Mouse (Mus musculus) megakaryocyte progenitor cell, adult 5-6 weeks (primary cell): Measurements from ENCODE around the gene Hydin. TPM values are rescaled to one million over a fixed set of nuclear protein-coding genes. Genes with fewer than 3 reads are reported as not detected.
"Not testable (repeated sequence)": the region's sequence is repeated elsewhere in the genome, so short reads cannot be mapped to it uniquely, and the experiment has no call there.

Experiments
- ATAC-seq: replicated peaks from 2 replicates; pipeline ENCODE4 v1.8.0; 2016; ENCODE audit warnings: mild to moderate bottlenecking, moderate TSS enrichment, inconsistent platforms; ENCODE audit not compliant: poor library complexity
- total RNA-seq, 2 experiments: library from RNA; stranded (forward) in 1 of 2; stranded (reverse) in 1 of 2; fragments of 157-497, 149-512 nt in 1 of 2; fragments of 200-1000 nt in 1 of 2; gene quantifications; 2 replicates each; pipeline versions ENCODE4 v1.2.3 to v1.2.4; 2015 to 2017

Hydin gene
- total RNA-seq, 2 experiments from 2014 or later = not detected

DNA sequence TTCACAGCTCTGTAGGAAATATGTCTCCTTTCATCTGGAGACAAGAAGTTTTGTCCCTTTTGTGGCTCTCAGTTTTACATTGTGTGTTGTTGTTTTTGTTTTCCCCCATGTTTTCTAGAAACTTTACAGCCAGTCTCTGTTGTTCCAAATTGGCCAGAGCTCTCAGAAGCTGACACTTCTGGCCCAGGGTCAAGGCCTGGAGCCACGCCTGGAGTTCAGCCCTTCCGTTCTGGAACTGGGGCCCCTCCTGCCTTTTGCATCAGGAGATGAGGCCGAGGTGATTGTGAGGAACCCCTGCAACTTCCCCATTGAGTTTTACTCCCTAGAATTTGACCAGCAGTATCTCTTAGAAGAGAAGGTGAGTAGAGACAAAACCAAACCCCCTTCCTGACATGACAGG lies 242.0 kb downstream of the Hydin start:
- no peak for ATAC-seq

DNA sequence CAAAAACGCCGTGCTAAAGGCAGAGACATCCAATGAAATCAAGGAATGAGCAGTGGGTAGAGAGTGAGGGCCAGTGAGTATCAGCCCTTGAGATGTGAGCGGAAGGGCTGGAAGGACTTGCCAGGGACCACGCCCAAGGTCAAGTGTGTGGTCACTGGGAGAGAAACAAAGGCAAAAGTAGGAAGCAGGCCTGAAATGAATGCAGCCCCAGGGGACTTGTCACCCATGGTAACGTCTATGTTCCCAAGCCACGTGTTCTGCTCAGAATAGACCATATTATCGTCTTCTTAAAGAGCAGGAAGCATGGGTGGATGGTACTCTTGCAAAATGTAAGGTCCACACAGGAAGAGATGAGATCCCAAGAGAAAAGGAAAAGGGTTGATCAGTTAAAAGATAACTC lies 253.0 kb downstream of the Hydin start:
- no peak for ATAC-seq

DNA sequence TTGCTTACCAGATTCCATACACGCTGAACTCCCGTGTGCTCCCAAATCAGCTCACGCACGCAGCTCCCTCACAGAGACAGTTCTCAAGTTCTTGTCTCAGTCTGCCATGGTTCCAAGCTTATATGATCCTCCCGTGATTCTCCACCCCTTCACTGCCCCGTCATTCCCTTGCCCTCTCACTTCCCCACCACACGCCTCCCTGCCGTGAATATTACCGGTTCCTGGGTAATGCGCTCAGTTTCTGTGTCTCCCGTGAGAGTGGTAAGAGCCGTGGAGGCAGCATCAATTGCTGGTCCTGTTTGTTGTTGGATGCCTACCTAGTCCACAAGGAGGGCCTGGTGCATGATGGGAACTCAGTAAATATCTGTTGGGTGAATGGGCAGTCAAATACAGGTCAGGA lies 255.1 kb downstream of the Hydin start:
- ATAC-seq = no peak

DNA sequence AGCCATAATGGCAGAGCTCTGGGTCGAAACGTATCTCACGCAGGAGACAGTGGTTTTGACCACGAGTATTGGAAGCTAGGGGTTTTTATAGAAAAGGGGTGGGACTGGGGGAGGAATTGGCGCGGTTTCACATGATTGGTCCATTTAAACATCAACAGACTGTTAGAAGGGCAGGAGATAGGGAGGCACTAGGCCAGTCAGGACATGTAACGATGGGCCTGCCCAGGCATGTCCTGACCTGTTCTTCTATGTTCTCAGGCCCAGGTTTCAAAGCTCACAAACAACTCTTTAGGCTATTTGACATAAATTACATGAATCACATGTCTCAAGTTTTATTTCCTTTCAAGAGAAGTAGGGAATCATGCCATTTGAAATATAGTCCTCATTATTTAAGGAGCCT lies 255.7 kb downstream of the Hydin start:
- ATAC-seq = not testable (repeated sequence)

DNA sequence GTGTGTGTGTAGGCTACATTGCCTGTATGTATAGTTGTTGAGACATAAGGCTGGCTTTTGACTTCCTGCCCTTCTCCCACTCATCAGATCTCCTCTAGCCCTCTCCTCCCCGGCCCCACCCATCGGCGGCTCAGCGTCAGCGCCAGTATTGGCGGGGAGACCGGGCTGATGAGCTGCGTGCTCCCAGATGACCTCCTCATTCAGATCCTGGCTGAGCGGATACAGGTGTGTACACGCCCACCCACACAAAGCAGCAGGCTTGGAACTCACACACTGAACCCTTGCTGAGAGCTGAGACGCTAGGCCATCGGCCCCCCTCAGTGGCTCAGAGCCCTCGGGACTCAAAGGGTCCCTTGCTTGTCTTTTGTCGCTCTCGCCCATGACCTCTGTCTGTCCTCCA lies 256.2 kb downstream of the Hydin start:
- ATAC-seq = no peak

DNA sequence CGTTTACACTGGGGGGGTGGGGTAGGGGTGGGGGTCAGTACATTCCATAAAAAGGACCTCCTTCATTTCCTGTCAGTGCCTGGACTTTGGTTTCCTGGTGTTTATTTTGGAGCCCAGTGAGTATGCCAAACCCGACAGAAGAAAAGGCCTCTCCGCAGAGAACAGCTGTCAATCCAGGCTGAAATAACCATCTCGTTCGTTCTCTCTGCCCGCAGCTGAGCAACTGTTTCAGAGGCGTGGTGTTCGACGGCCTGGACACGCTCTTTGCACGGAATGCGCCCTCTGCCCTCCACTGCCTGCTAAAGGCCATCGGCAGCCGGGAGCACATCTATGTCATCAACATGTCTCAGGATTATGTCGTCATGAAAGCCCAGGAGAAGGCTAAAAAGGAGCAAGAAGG lies 258.5 kb downstream of the Hydin start:
- no peak for ATAC-seq

DNA sequence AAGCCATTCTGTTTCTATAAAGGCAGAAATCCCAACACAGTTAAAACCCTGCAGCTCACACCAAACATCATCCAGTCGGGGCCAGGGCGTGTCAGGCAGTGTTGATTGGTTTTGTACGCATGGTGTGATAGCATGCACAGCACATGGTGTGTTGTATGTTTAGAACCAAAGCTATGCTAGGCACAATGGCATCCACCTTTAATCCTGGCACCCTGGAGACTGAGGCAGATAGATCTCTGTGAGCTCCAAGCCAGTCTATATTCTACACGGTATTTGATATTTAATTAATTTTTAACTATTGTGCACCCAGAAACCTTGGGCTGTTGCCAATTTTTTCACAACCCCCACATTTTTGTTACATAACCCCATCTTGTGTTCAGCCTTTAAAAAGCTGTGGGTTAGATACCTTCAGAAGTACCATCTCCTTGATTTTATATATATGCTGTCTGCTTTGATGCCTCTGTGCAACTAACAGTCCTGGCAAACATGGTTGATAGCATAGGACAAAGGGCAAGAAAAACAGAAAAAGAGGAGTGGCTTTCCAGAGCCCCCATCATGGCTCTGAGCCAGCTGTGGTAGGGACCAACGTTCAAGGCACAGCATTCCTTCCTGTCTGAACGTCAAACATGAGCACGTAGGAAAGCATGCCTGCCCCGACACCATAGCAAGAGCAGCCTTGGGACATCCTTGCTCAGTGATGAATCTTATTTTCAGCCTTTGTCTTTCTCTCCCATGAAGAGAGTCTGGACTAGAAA lies 263.4 kb downstream of the Hydin start:
- ATAC-seq = no peak

DNA sequence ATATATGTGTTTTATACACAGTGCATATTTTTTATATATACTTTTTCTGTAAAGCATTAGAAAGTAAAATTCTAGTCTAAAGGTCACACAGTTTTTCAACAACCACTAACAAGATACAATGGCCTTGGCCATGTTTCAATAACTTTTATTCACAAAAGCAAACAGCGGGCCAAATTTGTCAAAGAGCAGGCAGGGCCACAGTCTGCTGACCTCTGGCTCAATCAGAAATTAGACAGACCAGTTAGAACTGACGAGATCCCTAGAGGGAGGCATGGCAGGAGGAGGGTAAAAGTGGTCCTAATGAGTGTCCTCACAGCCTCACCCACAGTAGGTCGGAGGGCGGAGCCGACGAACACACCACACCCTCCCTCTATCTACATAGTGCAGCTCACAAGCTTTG lies 267.0 kb downstream of the Hydin start:
- no peak for ATAC-seq

DNA sequence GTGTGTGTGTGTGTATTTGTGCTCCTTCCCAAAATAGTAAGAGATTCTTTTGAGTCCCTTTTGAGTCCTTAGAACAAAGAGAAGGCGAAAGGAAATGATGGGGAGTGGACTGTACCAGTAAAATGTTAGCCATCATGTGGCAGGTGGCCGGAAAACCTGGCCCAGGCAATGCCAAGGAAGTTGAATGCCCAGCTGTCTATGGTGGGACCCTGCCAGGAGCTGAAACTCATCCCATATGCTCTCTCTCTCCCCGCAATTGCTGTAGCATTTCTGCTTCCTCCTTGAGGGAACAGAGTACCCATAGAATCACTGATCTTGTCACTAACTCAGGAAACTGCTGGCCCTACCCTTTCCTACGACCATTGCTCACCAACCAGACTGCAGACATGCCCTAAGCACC lies 271.1 kb downstream of the Hydin start:
- no peak for ATAC-seq

DNA sequence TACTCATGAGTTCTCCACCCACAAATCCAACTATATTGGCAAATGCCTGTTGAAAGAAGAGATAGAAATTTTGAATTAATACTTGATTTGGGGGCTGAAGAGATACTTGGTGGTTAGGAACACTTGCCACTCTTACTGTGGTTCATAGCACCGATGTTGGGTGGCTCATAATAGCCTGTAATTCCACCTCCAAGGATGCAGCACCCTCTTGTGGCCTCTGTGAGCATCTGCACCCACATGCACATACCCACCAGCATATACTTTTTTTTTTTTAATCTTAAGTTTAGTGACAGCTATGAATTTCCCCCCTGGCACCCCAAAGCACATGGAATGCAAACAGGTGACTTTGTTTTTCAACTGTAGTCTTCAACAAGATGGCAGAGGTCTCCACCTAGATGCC lies 283.6 kb downstream of the Hydin start:
- ATAC-seq = no peak

DNA sequence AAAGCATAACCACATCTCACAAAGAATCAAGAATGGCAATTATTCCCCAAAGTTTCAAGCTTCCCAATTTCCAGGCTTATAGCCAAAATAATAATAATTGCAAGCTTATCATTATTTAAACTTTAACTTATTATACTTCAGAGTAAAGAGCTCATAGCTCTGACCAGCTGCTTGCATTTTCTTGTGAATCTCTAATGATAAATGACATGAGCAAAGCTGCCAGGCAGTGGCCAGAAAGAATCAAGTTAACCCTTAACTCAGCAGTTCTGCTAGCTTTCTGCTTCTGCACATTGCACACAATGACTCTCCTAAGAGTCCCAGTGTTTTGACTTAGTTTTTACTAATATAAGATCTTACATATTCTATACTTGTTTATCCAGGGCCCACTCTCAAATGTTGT lies 285.3 kb downstream of the Hydin start:
- not testable (repeated sequence) for ATAC-seq

DNA sequence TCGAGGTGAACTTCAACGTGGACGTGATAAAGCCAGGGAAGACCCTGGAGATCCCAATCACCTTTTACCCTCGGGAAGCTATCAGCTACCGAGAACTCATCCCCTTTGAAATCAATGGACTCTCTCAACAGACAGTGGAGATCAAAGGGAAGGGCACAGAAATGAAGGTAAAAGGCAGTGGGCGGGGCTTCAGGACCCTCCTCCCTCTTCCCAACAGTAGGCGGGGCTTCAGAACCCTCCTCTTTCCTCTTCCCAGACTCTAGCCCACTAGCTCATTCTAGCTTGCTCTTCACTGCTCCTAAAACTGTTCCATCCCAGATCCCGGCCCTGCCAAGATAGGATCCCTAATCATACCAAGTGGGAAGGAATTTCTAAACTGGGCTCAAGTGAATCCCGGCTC lies 325.9 kb downstream of the Hydin start:
- ATAC-seq = no peak

DNA sequence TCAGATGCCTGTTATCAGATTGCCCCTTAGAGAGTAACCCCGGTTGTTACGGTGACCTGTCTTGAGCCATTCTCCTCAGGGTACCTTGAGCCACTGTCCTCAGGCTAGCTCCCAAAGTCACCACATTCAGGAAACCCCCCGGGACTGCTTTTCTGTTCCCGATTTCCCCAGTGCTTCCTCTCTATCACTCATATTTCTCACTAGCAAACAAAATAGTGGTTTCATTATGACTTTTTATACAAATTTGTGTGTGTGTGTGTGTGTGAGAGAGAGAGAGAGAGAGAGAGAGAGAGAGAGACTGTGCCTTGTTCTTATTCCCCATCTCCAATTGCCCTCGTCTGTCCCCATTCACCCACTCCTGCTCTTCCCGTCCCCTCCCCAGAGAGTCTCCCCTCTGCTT lies 327.4 kb downstream of the Hydin start:
- ATAC-seq = no peak

DNA sequence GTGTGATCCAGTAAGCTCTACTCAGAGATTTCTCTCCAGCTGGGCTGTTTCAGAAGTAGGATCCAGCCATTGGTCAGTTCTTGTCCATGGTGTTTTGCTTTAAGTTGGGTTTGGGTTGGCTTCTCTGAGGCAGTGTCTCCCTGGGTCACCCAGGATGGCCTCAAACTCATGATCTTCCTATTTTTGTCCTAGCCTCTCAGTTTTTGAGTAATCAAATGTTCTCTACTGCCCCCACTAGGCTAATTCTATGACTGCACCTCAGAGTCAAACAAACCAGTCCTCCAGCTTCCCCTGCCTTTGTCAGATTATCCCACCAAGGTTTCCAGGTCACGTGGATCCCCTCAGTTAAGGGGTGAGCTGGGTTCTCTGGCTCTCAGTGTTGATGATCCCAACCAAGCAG lies 337.8 kb downstream of the Hydin start:
- peak; percentile 78 for ATAC-seq

DNA sequence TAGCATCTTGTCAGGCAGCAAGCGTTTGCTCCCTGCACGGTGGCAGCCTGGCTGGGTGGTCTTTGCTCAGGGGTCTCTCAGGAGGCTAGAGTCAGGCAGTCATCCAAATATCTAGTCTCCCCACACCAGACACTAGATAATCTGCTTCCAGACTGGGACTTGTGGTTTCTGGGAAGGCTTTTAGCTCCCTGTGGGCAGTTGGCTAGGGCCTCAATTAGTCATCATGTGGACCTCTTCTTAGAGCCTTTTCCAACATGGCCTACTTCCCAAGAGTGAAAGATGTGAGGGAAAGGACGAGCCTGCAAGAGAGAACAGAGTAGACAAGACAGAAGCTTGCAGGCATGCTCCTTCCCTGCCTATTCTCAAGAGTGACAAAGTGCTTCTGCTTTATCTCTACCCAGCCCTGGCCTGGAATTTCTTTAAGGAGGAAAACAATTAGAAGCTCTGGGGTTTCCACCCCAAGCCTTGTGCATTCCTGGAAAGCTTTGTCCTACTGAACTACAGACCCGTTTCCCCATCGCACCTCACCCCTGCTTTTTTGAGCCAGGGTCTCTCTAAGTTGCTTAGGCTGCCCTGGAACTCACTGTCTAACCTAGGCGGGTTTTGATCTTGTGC lies 338.7 kb downstream of the Hydin start:
- ATAC-seq = no peak

DNA sequence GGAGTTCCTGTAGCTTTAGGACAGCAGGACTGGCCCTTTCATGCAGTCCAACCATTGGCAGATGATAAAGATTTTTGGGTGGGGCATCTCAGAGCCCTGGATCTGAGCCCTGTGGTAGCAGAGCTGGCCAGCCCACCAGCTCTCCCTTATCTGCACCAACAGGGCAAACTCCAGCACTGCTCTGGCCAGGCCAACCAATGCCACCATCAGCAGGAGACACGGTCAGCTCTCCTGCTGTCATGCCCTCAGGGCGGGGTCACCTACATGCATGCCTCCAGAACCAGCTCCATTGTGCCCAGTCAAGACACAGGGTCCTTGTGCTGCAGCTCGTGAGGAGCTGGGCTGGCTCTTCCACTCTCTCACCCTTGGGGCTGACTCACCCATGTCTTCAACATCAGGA lies 349.0 kb downstream of the Hydin start:
- ATAC-seq = peak; percentile 8; the same call in 1 of the 2 replicates

DNA sequence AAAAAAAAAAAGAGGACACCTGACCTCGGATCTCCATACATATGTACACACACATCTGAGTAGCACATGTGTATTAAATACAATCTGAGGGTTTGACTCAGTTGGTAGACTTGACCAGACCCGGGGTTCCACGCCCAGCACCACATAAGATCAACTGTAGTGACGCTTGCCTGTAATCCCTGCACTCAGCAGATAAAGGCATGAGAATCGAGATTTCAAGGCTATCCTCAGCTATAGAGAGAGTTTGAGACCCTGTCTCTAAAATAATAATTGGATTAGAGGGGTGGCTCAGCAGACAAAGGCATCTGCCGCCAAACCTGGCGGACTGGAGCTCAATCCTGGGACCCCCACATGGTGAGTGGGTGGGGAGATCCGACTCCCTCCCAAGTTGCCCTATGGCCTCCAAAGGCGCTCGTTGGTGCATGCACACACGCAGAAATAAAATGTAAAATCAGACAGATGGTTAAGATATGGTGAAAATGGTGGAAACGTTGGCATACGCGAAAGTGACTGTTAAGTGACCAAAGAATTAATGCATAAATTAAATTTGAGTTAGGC lies 351.1 kb downstream of the Hydin start:
- ATAC-seq = 0 out of 2 replicates have a peak, but pooled peaks have one; percentile 1

DNA sequence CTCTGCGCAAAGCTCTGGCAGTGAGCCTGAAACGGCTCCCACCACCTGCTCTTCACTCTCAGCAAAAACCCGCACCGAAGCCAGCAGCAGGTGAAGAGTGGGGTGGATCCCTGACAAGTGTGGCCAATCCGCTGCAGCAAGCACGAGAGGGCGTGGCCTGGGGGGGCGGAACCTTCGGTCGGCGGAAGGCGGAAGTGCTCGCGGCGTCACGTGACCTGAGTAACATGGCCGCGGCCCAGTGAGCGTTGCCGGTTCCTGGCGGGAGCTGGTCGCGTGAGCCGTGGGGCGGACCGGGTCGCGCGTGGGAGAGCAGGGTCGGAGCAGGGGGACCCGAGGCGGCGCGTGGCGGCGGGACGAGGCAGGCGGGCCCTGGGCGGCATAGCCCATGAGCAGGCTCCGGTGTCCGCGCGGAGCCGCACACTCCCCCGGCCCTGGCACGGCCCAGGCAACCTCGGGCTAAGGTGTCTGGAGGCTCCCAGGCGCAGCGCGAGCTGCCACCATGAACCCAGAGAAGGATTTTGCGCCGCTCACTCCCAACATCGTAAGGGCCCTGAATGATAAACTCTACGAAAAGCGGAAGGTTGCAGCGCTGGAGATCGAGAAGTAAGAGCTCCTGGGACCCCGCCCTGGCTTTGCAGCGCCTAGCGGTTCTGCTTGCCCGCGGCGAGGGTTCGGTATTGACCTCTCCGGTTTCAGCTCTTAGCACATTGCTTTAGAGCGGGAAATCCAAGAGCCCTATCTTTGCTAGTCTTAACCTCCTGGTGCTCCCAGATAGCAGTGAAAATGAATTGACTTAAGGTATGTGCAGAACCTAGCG lies 351.8 kb downstream of the Hydin start, which contains the start of gene Vac14:
Gene Vac14, plus strand, starts transcription at position 195 of the 817 bp plus-strand sequence.
- ATAC-seq = peak; percentile 90

DNA sequence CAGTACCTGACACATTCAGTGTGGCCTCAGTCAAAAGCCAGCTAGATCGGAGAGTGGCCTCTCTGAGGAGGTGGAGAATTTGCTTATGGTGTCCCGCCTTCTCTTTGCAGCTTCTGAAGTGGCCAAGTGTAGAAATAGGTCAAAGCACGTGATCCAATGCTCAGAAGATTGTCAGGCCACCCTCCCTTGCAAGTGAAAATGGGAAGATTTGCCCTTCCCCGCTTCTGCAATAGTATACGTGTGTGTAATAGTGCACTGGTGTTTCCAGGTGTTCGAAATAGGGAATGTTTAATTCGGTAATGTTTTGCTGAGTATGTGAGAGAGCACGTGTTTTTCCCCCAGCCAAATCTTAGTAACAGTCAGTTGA lies 352.4 kb downstream of the Hydin start:
- peak; percentile 13; the same call in 1 of the 2 replicates for ATAC-seq

DNA sequence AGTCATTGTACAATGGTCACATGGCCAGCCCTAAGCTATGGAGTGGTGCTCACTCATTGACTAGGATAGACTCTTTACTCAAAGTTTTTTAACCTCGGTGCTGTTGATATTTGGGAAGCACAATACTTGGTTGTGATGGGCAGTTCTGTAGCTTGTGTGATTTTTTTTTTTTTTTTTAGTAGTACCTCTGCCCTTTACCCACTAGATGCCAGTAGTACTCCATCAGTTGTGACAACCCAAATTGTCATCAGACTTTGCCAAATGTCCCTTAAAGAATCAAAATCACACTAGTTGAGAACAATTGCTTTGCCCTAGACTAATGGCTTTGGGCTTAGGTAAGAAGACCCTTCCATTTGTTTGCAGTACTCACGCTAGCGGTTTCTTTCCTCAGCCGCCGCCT lies 353.1 kb downstream of the Hydin start:
- peak; percentile 29 for ATAC-seq

DNA sequence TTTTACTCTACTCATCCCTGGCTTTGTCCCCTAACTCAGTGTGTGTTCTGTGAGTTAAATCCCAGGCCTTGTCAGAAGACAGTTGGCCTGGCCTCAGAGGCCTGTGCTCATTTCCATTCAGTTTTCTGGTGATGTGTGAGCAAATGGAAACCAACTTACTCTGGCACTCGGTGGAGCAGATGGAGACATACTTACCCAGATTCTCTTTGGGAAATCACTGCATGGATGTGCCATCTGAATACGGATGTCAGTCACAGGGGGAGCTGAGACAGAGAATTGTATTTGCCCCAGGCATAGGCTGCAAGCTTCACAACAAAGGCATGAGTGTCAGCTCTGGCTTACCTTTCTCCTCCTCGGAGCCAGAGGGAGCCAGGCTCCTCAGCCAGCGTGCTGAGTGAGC lies 359.7 kb downstream of the Hydin start:
- ATAC-seq = no peak
